Mouse (Mus musculus) ES-E14 (cell line): ENCODE data around the gene Srgn. TPM values are rescaled to one million over a fixed set of nuclear protein-coding genes. Genes with fewer than 3 reads are reported as not detected.
A peak's percentile ranks its signal among the peaks of the same experiment; 100 is the strongest.

ENCODE experiments used
- DNase-seq: peaks from one replicate; pipeline ENCODE4 v3.0.0-alpha.2; 2013; ENCODE audit warnings: low read depth, low spot score
- H3K27ac ChIP-seq: 2 replicates; pipeline ENCODE4 v1.5.1; 2012; ENCODE audit warnings: low read depth, mild to moderate bottlenecking, low read length, moderate library complexity, mixed read lengths; ENCODE audit not compliant: poor library complexity, insufficient read depth, severe bottlenecking
- H3K36me3 ChIP-seq: 2 replicates; pipeline ENCODE4 v1.6.1; 2012; ENCODE audit warnings: mild to moderate bottlenecking, low read length, moderate library complexity, mixed read lengths; ENCODE audit not compliant: control insufficient read depth, poor library complexity, insufficient read depth, severe bottlenecking
- H3K4me1 ChIP-seq, 2 experiments: fragments of 150-350 bp in 1 of 2; sonication (generic) in 1 of 2; 2 replicates each; pipeline ENCODE4 v1.6.1; 2012; ENCODE audit warnings: low read length in 2 of 2, mild to moderate bottlenecking in 1 of 2, mixed read lengths in 1 of 2; ENCODE audit not compliant: control insufficient read depth in 2 of 2, insufficient read depth in 2 of 2, poor library complexity in 1 of 2
- H3K4me3 ChIP-seq, 2 experiments: fragments of 150-350 bp in 1 of 2; sonication (generic) in 1 of 2; 2 replicates each; pipeline ENCODE4 v1.5.1; 2012; ENCODE audit warnings: low read length in 2 of 2, low read depth in 1 of 2, mild to moderate bottlenecking in 1 of 2, mixed read lengths in 1 of 2; ENCODE audit not compliant: insufficient read depth in 1 of 2, poor library complexity in 1 of 2, severe bottlenecking in 1 of 2
- H3K9ac ChIP-seq: 2 replicates; pipeline ENCODE4 v1.6.1; 2012; ENCODE audit warnings: low read depth, mild to moderate bottlenecking, low read length, mixed read lengths; ENCODE audit not compliant: poor library complexity, insufficient read depth, severe bottlenecking
- H3K9me3 ChIP-seq: fragments of 150-350 bp; sonication (generic); 2 replicates; pipeline ENCODE4 v1.6.1; 2012; ENCODE audit warnings: low read depth, mild to moderate bottlenecking, low read length; ENCODE audit not compliant: control insufficient read depth, insufficient read depth
- CHD2 ChIP-seq: IDR thresholded peaks from 2 replicates; pipeline ENCODE4 v1.6.1; 2014; ENCODE audit warnings: mild to moderate bottlenecking, low read depth, low read length, inconsistent platforms
- HCFC1 ChIP-seq: IDR thresholded peaks from 2 replicates; pipeline ENCODE4 v1.6.1; 2012; ENCODE audit warnings: low read length, inconsistent platforms, borderline replicate concordance; ENCODE audit not compliant: insufficient read depth
- MAFK ChIP-seq: IDR thresholded peaks from 2 replicates; pipeline ENCODE4 v1.6.1; 2014; ENCODE audit warnings: mild to moderate bottlenecking, low read depth, low read length, inconsistent platforms; ENCODE audit not compliant: insufficient read depth
- ZC3H11A ChIP-seq: IDR thresholded peaks from 2 replicates; pipeline ENCODE4 v1.6.1; 2012; ENCODE audit warnings: low read depth, mild to moderate bottlenecking, inconsistent platforms, low read length, borderline replicate concordance
- ZNF384 ChIP-seq: IDR thresholded peaks from 2 replicates; pipeline ENCODE4 v1.6.1; 2012; ENCODE audit warnings: low read depth, low read length, inconsistent platforms
- in situ Hi-C, 2 experiments: fragments of 600-800 bp; cut with MboI; formaldehyde crosslinking; loops; one replicate each; pipeline ENCODE4 v1.15.1; 2025; ENCODE audit warnings: low sequenced_read_pairs in 2 of 2, inconsistent platforms in 1 of 2; ENCODE audit not compliant: unreplicated experiment in 2 of 2
- total RNA-seq: library from RNA; depleted of rRNA; stranded (reverse); fragments of 300-350 nt; gene quantifications from 2 replicates; pipeline ENCODE4 v1.2.3, GENCODE M21; 2012

The Srgn gene
- total RNA-seq, 1 experiment, result 33.6 TPM

- in situ Hi-C loops, result no loop called here
- peak; percentile 73 for DNase-seq
- no peak overlapping the region for H3K27ac ChIP-seq
- no peak overlapping the region for H3K4me3 ChIP-seq
- H3K4me1 ChIP-seq, result peaks cover 0 to 3% of the 10 kb centered on the region in 2 experiments; a peak in 1 of 4 replicates
- no peaks in the 10 kb centered on the region for H3K9me3 ChIP-seq
- no peak overlapping the region for H3K9ac ChIP-seq
- no peaks in the 10 kb centered on the region for H3K36me3 ChIP-seq
- TF ChIP-seq ZC3H11A (no peak), CHD2 (no peak), MAFK (no peak), HCFC1 (no peak), ZNF384 (no peak)
Measured at GRCm38 (mm10) chr10:62549523-62550166, 22.4 kb upstream of the Srgn start.

- in situ Hi-C loops, result no loop called here
- no peak overlapping the region for H3K27ac ChIP-seq
- H3K9ac ChIP-seq, result no peak overlapping the region
- peaks cover 0 to 3% of the 10 kb centered on the region in 2 experiments; a peak in 1 of 4 replicates for H3K4me1 ChIP-seq
- H3K9me3 ChIP-seq, result no peaks in the 10 kb centered on the region
- H3K36me3 ChIP-seq, result no peaks in the 10 kb centered on the region
- no peak overlapping the region for H3K4me3 ChIP-seq
- DNase-seq, result no peak
- no peak for TF ChIP-seq ZNF384
- no peak for TF ChIP-seq HCFC1
- TF ChIP-seq CHD2, result no peak
- no peak for TF ChIP-seq MAFK
- no peak for TF ChIP-seq ZC3H11A
Measured at GRCm38 (mm10) chr10:62546441-62546840, 19.2 kb upstream of the Srgn start.

GRCm38 (mm10) chr10:62545759-62546158 lies 18.5 kb upstream of the Srgn start:
- no peaks in the 10 kb centered on the region for H3K9me3 ChIP-seq
- no peak overlapping the region for H3K4me3 ChIP-seq
- no peak overlapping the region for H3K27ac ChIP-seq
- in situ Hi-C loops, result no loop called here
- H3K4me1 ChIP-seq, result peaks cover 0 to 3% of the 10 kb centered on the region in 2 experiments; a peak in 1 of 4 replicates
- no peak for DNase-seq
- no peak overlapping the region for H3K9ac ChIP-seq
- H3K36me3 ChIP-seq, result no peaks in the 10 kb centered on the region
- TF ChIP-seq ZNF384 (no peak), MAFK (no peak), HCFC1 (no peak), CHD2 (no peak), ZC3H11A (no peak)

- no peak overlapping the region for H3K27ac ChIP-seq
- H3K4me1 ChIP-seq, result peaks cover 0 to under 1% of the 10 kb centered on the region in 2 experiments; a peak in 1 of 4 replicates
- in situ Hi-C loops, result no loop called here
- no peak overlapping the region for H3K4me3 ChIP-seq
- no peaks in the 10 kb centered on the region for H3K36me3 ChIP-seq
- TF ChIP-seq ZC3H11A, result no peak
- no peak for TF ChIP-seq HCFC1
- TF ChIP-seq MAFK, result no peak
- no peak for TF ChIP-seq ZNF384
- TF ChIP-seq CHD2, result no peak
- H3K9ac ChIP-seq, result no peak overlapping the region
- no peak for DNase-seq
- no peaks in the 10 kb centered on the region for H3K9me3 ChIP-seq
Measured at GRCm38 (mm10) chr10:62544316-62544715, 17.1 kb upstream of the Srgn start.
